Mouse (Mus musculus) intestine, postnatal 0 days (tissue): ENCODE measurements at regions not wholly inside any gene's neighbourhood (a gene's known extent, or its start where the extent isn't known, plus 50 kb on each side); places are given as distances from the start of the nearest gene placed in this dataset.
A peak's percentile ranks its signal among the peaks of the same experiment; 100 is the strongest.

Experiments
- ATAC-seq: fragments of 200-750 bp; cut with Nextera tagmentation; 2 replicates; pipeline ENCODE4 v1.8.0; 2017; ENCODE audit warnings: mild to moderate bottlenecking, moderate TSS enrichment, moderate library complexity
- H3K27ac ChIP-seq: fragments of 300-500 bp; sonication (generic); 2 replicates; pipeline ENCODE4 v1.5.1; 2014; ENCODE audit warnings: mild to moderate bottlenecking, low read depth, low read length, moderate library complexity
- H3K27me3 ChIP-seq: fragments of 300-500 bp; sonication (generic); replicated peaks from 2 replicates; pipeline ENCODE4 v1.6.1; 2014; ENCODE audit warnings: low read length, mixed read lengths; ENCODE audit not compliant: control insufficient read depth, insufficient read depth
- H3K36me3 ChIP-seq: fragments of 300-500 bp; sonication (generic); 2 replicates; pipeline ENCODE4 v1.6.1; 2014; ENCODE audit warnings: mild to moderate bottlenecking, moderate library complexity; ENCODE audit not compliant: control insufficient read depth, insufficient read depth
- H3K4me1 ChIP-seq: fragments of 300-500 bp; sonication (generic); replicated peaks from 2 replicates; pipeline ENCODE4 v1.6.1; 2014; ENCODE audit warnings: antibody characterized with exemption, low read length, mixed read lengths; ENCODE audit not compliant: control insufficient read depth, insufficient read depth
- H3K4me2 ChIP-seq: fragments of 300-500 bp; sonication (generic); replicated peaks from 2 replicates; pipeline ENCODE4 v1.6.1; 2014; ENCODE audit warnings: low read depth, mild to moderate bottlenecking, moderate library complexity
- H3K4me3 ChIP-seq: fragments of 300-500 bp; sonication (generic); 2 replicates; pipeline ENCODE4 v1.5.1; 2014; ENCODE audit warnings: low read depth, low read length
- H3K9ac ChIP-seq: fragments of 300-500 bp; sonication (generic); 2 replicates; pipeline ENCODE4 v1.6.1; 2014; ENCODE audit warnings: mild to moderate bottlenecking, low read depth, low read length
- H3K9me3 ChIP-seq: fragments of 300-500 bp; sonication (generic); 2 replicates; pipeline ENCODE4 v1.6.1; 2016; ENCODE audit warnings: mixed run types; ENCODE audit not compliant: control insufficient read depth
- CTCF ChIP-seq: sonication (generic); IDR thresholded peaks from 2 replicates; pipeline ENCODE4 v1.5.1; 2016; ENCODE audit warnings: low read depth, mild to moderate bottlenecking, control low read depth, antibody characterized with exemption, moderate library complexity
- WGBS: fragments of 180-500 bp; shearing (Covaris S2); extraction: QIAGEN DNeasy Blood & Tissue Kit; methylation state at CpG from one replicate; pipeline ENCODE4 v1.1.7; 2014; 5-methylcytosine and 5-hydroxymethylcytosine counted together

GRCm38 (mm10) chr7:136088785-136089184, 372.6 kb upstream of the Mki67 start:
- no peaks in the 10 kb centered on the region for H3K27me3 ChIP-seq
- no peaks in the 10 kb centered on the region for H3K36me3 ChIP-seq
- 58% methylated on average over 6 of the region's 6 CpGs for WGBS
- H3K9ac ChIP-seq = no peak overlapping the region
- no peaks in the 10 kb centered on the region for H3K9me3 ChIP-seq
- H3K27ac ChIP-seq = no peak overlapping the region
- no peak for TF ChIP-seq CTCF
- H3K4me3 ChIP-seq = no peak overlapping the region
- no peak for ATAC-seq
- H3K4me2 ChIP-seq = no peak overlapping the region
- H3K4me1 ChIP-seq = no peaks in the 10 kb centered on the region

- ATAC-seq = no peak
- WGBS = 70% methylated on average over 14 of the region's 14 CpGs
- Histone ChIP-seq H3K27ac (no peak overlapping the region), H3K9me3 (no peaks in the 10 kb centered on the region), H3K27me3 (no peaks in the 10 kb centered on the region), H3K36me3 (no peaks in the 10 kb centered on the region), H3K4me2 (no peak overlapping the region), H3K9ac (no peak overlapping the region), H3K4me1 (no peaks in the 10 kb centered on the region), H3K4me3 (no peak overlapping the region)
- TF ChIP-seq CTCF = no peak
Measured at GRCm38 (mm10) chr7:136094681-136095360, 378.7 kb upstream of the Mki67 start.

DNA sequence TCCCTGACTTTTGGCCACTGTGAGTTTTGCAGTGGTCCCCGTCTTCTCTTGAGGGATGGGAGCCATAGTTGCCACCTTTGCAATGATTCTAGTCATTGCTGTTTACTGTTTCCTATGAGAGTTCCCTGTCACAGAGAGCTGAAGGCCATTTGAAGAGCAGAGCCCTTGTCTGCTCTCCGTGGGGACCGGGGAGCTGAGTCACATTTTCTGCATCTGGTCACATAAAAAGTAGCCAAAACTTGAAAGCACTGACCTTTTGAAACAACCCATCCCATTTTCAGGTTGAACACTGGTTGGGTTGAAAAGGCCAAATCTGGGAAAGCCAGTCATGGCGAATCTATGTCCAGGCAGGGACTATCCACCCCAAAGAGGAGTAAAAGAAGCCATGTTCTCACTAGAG, 387.9 kb upstream of the Mki67 start:
- no peaks in the 10 kb centered on the region for H3K4me1 ChIP-seq
- H3K36me3 ChIP-seq = no peaks in the 10 kb centered on the region
- H3K9me3 ChIP-seq = no peaks in the 10 kb centered on the region
- H3K9ac ChIP-seq = no peak overlapping the region
- WGBS = 85% methylated on average over 4 of the region's 4 CpGs
- no peak overlapping the region for H3K27ac ChIP-seq
- no peak for TF ChIP-seq CTCF
- H3K27me3 ChIP-seq = no peaks in the 10 kb centered on the region
- ATAC-seq = no peak
- no peak overlapping the region for H3K4me2 ChIP-seq
- no peak overlapping the region for H3K4me3 ChIP-seq

DNA sequence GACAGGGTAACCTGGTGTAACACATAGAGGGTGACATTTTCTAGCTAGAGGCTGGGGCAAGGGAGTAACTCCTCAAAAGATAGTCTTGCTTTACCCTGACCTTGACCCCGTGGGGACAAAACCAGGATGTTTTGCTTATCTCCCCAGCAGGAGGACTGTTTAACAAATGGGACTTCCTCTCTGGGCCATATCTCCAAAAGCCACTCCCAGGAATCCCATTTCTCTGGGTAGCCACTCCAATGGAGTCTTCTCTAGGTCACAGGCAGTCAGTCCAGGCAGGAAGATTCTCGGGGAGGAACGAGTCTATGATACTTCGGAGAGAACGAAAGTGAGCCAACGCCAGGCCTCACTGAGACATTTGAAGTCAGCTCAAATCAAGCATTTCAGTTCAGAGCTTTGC, 396.0 kb upstream of the Mki67 start:
- Histone ChIP-seq H3K9ac (no peak overlapping the region), H3K27ac (no peak overlapping the region), H3K4me3 (no peak overlapping the region), H3K4me1 (no peaks in the 10 kb centered on the region), H3K4me2 (no peak overlapping the region), H3K9me3 (no peaks in the 10 kb centered on the region), H3K36me3 (no peaks in the 10 kb centered on the region), H3K27me3 (no peaks in the 10 kb centered on the region)
- no peak for TF ChIP-seq CTCF
- ATAC-seq = no peak
- 63% methylated on average over 6 of the region's 6 CpGs for WGBS

DNA sequence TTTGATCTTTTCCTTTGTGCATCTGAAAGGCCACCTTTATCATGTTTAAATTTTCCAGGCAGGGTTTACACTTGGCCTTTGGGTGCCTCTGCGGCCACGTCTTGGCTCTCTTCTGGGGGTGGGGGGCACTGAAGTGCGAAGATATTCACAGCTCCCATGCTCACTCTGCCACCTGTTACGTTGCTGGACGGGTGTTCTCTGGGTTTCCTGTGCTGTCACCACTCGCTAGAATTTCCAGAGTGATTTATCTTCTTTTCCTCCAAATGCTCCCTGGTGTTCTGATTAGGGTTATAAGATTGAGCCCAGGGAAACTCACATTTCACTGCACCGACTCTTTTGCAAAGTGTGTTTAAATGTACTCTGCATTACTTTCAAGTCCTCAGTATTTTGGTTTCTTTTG, 404.8 kb upstream of the Mki67 start:
- no peak overlapping the region for H3K27ac ChIP-seq
- no peak overlapping the region for H3K4me3 ChIP-seq
- no peak overlapping the region for H3K4me2 ChIP-seq
- no peaks in the 10 kb centered on the region for H3K4me1 ChIP-seq
- H3K9ac ChIP-seq = no peak overlapping the region
- 55% methylated on average over 7 of the region's 7 CpGs for WGBS
- no peak for ATAC-seq
- TF ChIP-seq CTCF = no peak
- H3K27me3 ChIP-seq = no peaks in the 10 kb centered on the region
- no peaks in the 10 kb centered on the region for H3K36me3 ChIP-seq
- H3K9me3 ChIP-seq = no peaks in the 10 kb centered on the region

DNA sequence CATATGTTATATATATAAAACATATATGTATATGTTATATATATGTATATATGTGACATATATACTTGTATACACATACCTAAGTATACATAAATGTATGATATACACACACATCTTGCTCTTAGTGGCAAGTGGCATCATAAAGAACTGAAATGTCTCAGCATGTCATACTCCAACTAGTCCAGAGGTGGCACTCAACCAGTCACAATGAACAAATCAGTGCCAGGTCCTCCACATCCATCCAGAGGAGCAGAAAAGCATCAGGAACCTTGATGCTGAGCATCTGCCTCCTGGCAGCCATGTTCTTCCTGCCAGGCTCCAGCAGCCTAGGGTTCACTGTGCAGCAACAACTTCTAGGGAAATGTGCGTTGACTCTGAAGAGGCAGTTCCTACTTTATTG, 405.2 kb upstream of the Mki67 start:
- no peak for ATAC-seq
- Histone ChIP-seq H3K27ac (no peak overlapping the region), H3K9ac (no peak overlapping the region), H3K4me2 (no peak overlapping the region), H3K4me1 (no peaks in the 10 kb centered on the region), H3K36me3 (no peaks in the 10 kb centered on the region), H3K27me3 (no peaks in the 10 kb centered on the region), H3K9me3 (no peaks in the 10 kb centered on the region), H3K4me3 (no peak overlapping the region)
- peak; percentile 49 for TF ChIP-seq CTCF
- 87% methylated on average over 1 of the region's 1 CpGs for WGBS

DNA sequence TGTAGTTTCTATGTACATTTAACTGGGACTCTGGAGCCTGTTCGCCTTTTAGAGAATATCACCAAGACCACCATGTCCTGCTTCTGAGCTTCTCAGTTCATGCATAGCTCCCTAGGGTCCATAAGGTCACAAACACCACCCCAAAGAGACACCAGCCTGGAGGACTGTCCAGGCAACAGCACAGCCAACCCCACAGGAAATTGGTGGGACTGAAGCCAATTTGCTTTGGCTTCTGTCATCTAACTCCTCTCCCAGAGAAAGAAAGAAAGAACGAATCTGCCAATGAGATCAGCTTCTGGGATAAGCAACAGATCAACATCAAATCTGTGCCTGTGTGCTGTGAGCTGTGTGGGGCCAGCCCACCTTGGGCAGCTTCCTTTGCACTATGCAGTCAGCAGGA, 408.6 kb upstream of the Mki67 start:
- H3K4me3 ChIP-seq = no peak overlapping the region
- no peaks in the 10 kb centered on the region for H3K36me3 ChIP-seq
- no peak overlapping the region for H3K4me2 ChIP-seq
- no peaks in the 10 kb centered on the region for H3K4me1 ChIP-seq
- no peaks in the 10 kb centered on the region for H3K9me3 ChIP-seq
- no peak overlapping the region for H3K9ac ChIP-seq
- WGBS = 55% methylated on average over 2 of the region's 2 CpGs
- no peak for ATAC-seq
- no peak for TF ChIP-seq CTCF
- H3K27ac ChIP-seq = no peak overlapping the region
- H3K27me3 ChIP-seq = no peaks in the 10 kb centered on the region
